Mouse (Mus musculus) adrenal gland, adult 18-20 months (tissue): ENCODE results near the gene Wwox. TPM values are rescaled to one million over a fixed set of nuclear protein-coding genes. Genes with fewer than 3 reads are reported as not detected.

ENCODE experiments used
- DNase-seq, 2 experiments: peaks; one replicate each; pipeline ENCODE4 v3.0.0; 2021 to 2022; ENCODE audit warnings: low spot score in 2 of 2
- total RNA-seq, 2 experiments: library from RNA; stranded (reverse); gene quantifications; 1 replicate in 1 of 2; 2 replicates in 1 of 2; pipeline ENCODE4 v1.2.3; 2021

Gene Wwox
- total RNA-seq, 2 experiments from 2014 or later: 26.9 to 27.0 TPM

DNA sequence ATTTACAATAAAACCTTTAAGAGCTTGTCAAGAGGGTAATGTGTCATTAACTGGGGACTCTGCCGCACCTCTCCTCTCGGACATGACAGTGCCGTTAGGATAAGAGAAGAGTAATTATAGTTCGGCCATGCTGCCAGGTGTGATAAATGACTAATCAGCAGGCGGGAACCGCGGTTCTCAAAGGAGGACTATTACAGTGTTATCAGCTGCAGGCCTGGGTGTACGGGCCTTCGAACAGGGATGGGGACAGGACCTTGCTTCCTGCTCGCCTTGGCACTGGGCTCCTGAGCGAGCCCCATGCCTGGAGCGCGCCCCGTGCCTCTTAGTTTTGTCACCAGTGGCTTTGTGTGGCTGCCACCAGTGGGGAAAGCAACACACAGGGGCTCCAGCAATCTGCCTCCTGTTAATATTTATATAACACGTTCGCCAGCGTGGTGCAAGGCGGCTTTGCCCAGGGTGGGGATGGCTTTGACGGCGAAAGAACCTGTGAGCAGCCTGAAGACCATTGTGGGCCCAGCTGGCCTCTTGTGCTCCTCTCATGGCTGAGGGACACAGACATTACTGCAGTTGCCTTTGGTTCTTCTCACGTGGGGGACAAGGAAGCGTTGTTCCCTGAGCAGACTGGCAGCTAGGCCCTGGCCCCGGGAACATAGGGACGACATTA is 711.1 kb downstream of the Wwox start:
- DNase-seq: no peak

DNA sequence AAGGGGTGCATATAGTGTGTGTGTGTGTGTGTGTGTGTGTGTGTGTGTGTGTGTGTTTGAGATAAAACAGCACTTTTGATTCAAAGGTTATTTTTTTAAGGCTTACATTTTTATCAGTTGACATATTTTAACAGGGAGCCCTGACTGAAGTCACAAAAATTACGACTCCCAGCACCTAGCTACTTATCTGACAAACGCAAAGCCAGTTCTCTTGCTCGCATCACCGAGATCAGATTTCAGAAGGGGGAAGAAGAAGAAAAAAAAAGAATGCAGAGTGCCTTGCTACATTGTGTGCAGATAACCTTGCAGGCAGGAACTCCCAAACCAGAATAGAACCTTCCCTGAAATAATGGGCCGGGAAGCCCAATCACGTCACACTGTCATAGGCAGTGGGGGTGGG is 712.0 kb downstream of the Wwox start:
- no peak for DNase-seq

DNA sequence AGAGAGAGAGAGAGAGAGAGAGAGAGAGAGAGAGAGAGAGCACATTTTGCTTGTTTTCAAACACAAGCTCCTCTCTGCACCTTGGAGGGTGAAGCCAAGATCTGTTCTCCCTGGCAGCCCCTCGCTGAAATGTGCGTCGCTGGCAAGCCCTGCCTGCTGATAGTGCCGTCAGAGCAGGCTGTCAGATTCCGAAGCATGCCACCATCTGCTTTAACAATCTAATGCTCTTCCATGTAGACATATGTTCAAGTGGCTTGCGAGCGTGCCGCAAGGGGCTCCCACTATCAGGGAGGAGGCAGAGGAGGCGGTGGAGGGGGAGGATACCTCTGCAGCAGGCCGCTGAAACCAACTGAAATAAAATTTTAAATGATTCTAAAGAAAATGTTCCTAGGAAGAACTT is 714.6 kb downstream of the Wwox start:
- no peak for DNase-seq

DNA sequence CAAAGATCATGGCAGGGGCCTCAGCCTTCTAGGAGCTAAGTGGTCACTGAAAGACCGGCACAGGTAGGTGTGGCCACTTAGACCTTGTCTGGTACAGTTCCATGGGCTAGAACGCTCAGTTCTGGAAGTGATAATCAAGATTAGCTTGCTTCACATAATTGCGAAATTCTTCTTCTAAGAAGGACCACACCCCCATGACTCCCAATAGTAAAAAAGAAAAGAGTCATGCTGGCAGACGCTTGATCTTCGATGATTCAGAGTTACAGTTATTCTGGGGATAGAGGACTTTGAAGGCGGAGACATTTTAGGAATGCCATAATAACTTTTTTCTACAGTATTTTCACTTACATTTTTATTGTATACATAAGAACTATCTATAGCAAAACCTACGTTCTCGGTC is 716.7 kb downstream of the Wwox start:
- DNase-seq: no peak

DNA sequence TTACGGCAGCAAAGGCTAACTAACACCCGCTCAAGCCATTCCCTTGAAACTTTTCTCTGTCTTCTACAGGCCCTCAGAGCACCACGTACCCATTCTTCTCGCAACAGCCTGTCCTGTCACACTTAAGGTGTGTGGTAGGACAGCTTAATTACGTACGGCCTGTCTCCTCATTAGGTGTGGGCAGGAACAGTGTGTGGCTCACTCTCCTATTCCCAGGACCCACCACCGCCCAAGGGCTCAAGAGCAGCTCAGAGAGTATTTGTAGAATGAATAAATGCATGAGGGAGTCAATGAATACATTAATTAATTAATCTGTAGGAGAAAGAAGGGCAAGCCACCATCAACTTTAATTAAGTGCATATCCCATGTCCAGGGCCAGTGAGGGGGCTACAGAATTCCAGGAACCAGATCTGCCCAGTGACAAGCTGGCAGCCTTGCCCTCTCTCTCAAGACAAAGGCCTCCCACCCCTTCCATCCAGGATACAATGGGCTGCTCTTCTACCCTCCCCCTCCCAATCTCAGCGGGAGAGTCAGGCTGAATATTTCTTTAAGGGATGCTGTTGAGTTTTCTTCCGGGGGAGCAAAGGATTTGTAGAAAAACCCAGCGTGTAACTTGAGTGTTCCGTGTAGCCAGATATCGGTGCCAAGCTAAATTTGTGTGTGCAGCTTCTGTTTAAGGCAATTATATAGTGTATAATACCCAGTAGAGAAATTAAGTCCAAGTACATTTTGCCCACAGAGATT is 718.7 kb downstream of the Wwox start:
- DNase-seq: no peak

DNA sequence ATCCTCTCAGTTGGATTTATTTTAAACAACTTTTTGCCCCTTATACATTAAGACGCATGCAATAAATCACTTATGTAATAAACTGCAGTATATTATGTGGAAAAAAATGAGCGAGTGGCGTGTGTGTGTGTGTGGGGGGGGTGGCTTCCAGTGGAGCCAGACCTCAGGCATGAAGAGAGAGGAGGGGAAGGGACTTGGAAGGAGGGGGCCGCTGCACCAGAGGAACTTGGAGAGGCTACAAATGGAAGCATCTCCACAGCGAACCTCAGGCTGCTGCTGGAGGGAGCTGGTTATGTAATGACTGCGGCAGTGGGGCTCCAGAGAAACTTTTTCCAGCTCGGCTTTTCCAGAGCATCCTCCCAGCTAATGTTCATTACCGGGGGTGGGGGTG is 719.3 kb downstream of the Wwox start:
- no peak for DNase-seq

DNA sequence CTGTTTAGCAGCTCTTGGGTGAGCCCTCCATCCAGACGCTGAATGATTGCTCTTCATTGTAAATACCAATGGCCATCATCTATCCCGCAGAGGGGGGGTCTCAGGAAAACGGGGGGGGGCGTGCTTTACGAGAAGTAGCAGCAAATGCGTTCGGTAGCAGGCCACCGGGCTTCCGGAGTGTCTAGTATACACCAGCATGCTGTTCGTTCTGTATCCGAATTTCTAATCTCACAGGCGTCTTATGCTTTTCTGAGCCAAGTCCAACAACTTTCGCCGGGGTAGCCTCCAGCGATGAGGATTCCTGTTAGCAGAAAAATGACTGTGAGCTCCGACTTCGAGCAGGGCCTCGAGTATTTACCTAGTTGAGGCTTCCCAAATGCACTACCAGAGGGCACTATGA is 719.8 kb downstream of the Wwox start:
- DNase-seq: no peak

DNA sequence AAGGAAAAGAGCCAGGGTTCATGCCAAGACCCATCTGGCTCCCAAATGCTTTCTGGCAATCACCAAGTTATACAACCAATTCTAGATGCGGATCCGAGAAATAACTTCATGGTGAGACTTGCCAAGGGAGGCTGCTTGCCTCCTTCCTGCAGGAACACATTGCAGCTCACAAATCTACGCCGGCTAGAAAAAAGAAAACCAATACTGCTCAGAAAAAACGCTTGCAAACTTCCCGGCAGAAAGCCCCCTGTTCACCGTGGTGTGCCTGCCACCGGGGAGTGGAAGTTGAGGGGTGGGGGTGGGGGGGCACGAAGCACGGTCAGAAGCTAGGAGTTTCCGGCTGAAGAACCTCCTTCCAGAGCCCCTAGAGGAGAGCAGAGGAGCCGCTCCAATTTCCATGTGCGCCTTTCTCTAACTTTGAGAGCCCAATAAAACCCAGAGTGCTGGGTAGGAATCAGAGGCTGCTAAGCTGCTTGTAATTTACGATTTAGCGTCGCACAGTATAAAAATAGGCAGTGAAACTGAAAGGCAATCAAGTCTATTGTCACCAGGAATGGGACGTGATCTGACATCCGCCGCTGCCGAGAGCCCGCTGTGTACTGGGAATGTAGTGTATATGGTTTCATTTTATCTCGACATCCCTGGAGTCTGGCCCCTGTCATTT is 720.4 kb downstream of the Wwox start:
- peak; percentile 30 to 33 for DNase-seq

DNA sequence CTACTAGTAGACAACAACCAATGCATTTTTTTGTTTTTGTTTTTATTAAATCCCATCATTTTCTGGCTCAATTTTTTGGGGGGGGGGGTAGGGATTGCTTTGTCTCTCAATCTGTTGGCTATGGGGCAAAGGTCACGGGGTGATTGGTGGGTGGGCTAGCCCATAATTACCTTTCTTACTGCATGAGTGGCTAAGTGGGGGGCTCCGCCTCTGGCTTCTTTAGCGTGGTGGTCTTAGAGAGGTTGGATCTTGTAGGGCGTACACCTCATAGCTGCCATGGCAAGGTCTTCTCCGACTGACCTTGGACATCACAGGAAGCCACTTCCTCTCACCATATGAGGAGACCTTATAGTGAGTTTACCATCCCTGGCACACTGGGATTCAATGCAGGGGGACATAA is 721.0 kb downstream of the Wwox start:
- no peak for DNase-seq

DNA sequence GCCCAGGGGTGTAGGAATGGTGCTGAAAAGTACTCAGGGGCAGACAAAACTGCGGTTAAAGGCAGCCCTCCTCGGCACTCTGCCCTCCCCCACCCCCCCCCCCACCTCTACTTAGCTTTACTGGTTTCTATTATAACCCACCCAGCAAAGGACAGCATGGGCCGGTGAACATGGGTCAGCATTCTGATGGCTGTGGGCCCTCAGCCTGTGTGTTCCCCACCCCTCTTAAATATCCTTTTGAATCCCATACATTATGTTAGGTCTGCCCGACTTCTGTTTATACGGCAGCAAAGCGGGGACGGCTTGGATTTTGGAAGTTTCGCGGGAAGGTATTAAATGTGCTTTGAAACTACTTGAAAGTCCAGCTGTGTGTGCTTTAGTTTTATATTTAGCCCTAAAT is 722.1 kb downstream of the Wwox start:
- no peak for DNase-seq

DNA sequence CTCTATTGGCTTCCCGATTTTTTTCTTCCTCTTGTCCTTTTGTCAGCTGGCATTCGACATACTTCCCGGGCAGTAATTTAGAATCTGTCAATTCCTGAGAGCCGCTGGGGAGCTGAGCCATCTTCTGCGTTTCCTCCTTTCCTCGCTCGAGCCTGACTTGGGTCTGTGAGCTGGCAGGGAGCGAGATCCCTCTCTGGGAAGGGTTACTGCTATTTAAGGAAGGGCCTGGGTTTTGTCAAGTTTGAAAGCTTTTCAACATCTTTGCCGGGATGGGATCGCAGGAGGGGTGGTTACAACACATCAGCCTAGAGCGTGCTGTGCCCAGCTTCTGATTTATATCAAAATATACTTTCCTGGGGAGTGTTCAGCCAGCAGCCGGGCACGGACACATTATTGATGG is 725.4 kb downstream of the Wwox start:
- DNase-seq: no peak

DNA sequence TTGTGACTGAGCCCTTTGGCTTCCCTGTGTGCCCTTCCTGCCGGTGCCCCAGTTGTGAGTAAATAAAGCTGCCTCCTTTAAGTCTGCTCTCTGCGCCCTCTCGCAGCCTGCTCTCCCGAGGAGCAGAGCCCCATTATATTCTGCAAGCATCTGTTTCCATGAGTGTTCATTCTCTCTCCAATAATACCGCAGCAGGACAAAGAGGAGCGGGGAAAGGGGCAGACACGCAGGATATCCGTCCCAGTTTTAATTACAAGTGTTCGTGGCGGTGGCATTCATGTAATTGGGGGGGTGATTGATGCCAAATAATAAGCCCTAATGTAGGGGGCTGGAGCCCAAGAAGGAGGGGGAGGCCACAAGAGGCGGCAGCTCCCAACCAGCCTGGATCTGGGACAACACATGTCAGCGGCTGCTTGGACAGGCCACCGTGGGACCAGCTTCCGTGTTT is 734.2 kb downstream of the Wwox start:
- no peak for DNase-seq

DNA sequence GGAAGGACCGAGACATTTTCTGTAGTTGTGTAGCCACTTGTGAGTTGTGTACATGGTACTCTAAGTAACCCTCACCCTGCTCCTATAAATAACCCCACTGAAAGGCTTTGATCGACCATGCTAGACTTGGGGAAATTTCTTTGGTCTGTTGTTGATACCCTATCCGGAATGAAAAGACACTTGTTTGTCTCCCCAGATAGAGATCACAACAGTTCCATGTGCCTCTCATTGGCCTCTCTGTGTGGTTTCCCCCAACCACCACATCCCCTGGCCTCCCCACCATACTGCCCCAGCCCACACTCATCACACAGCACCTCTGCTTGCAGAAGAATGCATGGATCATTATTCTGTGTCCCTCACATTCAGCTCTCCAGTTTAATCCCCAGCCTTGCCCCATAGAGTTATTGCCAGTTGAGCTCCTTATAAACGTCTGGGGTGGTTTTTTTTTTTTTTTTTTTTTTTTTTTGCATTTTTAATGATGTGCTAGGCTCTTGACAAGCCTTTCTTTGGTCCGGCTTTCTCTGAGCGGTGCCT is 746.0 kb downstream of the Wwox start:
- DNase-seq: no peak

DNA sequence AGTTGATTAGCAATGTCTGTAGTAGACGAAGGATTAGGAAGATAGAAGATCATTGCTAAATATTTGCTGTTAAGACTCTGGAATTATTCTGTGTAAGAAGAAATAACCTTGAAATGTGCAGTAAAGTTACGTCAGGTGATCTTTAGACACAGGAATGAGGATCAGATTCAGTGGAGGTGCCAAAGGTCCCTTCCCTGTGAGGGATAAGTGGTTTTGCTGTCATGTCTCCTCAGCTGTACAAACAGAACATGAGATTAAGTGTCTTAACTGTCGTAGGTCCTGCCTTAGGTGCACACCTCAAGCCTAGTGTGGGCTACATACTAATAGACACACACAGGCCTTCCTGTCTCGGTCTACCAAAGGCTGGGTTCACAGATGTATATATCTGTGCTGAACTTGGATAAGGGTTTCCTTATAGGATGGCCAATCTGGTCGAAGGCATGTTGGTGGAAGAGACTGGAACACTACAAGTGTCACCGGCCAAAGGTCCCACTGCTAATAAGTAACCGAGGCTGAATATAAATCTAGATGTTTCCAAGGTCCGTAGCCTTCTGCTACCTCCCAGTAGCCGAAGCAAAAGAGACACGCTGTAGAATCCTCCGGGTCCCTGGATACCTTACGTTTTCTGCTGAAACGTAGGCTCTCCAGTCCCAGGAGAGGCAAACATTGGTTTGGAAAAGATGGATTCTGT is 746.8 kb downstream of the Wwox start:
- DNase-seq: no peak

DNA sequence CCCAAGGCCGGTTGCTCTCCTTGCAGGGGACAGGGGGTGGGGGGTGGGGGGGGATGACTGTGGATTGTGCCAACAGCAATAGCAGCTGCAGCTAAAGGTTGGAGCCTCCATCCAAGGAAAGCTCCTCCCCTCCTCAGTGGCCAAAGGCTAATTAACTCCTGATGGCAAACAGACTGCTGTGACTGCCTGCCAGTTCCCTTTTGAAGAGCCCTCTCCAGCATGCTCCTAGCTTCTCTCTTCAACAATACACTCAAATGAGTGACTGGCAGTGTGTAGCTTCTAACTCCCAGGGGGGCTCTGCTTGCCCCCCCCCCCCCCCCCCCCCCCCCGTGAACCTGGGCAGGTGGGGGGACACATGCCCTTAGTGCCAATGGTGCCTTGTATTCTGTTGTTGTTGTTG is 747.4 kb downstream of the Wwox start:
- DNase-seq: no peak

DNA sequence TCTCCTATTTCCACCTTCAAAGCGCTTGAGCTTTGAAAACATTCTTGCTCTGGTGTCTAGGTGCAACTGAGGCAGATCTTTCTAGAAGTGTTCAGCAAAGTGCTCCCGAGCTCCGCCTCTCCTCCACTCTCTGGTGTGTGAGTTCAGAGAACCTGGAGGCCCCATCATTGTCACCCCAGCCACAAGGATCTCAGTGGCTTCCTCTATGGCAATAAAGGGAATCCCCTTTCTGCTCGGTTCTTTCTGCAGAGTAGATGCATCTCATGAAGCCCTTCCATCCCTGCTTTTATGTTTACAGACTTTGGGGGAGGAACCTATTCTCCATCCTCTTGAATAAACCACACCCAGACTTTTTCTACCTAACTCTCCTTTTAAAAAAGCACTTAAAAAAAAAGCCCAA is 749.0 kb downstream of the Wwox start:
- DNase-seq: no peak

DNA sequence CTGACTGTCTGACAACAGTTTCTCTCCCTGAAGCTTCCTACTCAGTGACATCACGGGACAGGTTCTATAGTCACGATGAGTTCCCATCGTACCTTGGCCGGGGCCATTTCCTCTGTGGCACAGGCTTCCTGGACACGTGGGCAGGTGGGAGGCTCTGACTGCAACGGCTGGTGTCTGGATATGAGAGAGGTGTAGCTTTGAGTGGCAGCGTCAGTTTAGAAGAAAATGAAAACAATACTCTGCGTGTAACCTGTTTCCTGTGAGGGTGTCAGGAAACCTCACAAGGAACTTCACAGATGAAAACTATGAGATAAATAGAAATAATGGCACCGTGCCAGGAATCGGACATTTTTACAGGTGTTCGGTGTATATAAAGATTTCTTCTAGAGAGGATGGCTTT is 750.4 kb downstream of the Wwox start:
- no peak for DNase-seq

DNA sequence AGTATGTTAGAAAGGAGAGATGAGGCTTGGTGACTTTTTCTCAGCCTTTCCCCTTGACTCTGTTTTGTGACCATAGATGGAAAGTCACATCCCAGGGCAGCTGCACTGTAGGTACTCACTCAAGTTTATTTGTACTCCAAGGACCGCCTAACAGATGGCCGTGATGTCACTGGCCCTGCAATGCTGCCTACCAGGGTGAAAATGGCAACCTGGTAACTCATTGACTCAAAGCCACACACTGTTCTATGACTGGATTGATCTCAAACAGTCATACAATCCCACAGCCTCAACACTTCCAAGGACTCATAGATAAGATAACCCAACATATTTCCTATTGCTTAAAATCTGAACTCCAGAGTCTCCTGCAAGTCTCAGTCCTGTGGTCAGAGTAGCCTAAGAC is 754.3 kb downstream of the Wwox start:
- no peak for DNase-seq

DNA sequence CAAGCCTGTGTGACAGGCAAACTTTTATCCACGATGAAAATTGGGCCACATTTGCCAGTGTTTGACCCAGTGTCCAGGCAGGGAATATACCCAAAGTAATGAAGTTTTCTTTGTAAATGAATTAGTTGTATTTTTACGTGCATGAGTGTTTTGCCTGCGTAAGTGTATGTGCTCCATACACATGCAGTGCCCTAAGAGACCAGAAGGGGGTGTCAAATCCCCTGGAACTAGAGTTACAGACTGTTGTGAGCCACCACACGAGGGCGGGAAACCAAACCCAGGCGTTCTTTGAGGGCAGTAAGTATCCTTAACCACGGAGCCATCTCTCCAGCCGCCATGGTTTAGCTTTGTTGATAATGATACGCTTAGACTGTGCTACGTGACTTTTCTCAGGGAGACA is 755.9 kb downstream of the Wwox start:
- DNase-seq: no peak

DNA sequence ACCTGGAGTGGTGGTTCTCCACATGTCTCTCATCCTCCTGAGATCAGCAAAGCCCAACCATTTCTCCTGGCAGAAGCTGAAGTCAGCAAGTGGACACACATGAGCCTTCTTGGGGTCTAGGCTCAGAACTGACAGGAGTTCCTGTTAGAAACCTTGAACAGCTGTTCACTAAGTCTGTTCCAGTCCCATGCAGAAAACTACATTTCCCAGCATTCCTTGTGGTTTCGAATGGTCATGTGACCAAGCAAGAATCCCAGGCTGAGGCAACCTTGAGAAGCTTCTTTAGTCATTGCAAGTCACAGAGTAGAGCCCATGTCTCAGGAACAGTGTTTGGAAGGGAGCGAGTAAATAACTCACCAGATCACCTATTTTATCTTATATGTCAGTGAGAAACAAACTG is 757.4 kb downstream of the Wwox start:
- no peak for DNase-seq

DNA sequence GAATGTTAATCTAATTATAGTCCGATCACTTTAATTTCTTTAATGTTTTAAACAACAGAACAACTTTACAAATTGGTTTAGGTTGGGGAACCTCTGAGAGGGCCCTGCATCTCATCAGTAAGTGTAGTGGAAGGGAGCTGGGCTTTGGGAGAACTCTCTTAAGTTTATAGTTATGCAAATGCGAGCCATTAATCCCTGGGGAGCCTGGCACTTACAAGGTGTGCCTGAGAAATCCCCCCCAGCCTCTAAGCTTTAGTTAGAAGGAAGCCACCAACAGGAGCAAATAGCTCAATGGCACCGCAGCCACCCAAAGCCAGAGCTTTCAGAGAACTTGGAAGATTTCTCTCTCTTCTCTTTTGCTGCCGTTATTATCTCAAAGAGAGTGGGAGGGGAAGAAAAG is 759.7 kb downstream of the Wwox start:
- DNase-seq: no peak
